Mouse (Mus musculus): Measurements from ENCODE around the gene Leo1.

Gene Leo1

GRCm38 (mm10) chr9:75440796-75441666 lies at the start of gene Leo1:
Gene Leo1 (plus strand): TSS chr9:75441524.
- DNase-seq, result peak; percentile 91 to 93

GRCm38 (mm10) chr9:75393251-75393650 lies 48.1 kb upstream of the Leo1 start:
- no peak for DNase-seq

GRCm38 (mm10) chr9:75395971-75396370 lies 45.4 kb upstream of the Leo1 start:
- no peak for DNase-seq

- DNase-seq, result no peak
These were observed 42.3 kb upstream of the Leo1 start for GRCm38 (mm10) chr9:75399069-75399468.

GRCm38 (mm10) chr9:75400639-75401038 lies 40.7 kb upstream of the Leo1 start:
- no peak for DNase-seq

- DNase-seq, result peak in 1 of 2 experiments; percentile 19
These were observed 39.5 kb upstream of the Leo1 start for GRCm38 (mm10) chr9:75401593-75402504.

- no peak for DNase-seq
These were observed 37.8 kb upstream of the Leo1 start for GRCm38 (mm10) chr9:75403520-75403919.

- DNase-seq, result no peak
These were observed 35.2 kb upstream of the Leo1 start for GRCm38 (mm10) chr9:75406121-75406520.

GRCm38 (mm10) chr9:75407803-75408202 lies 33.5 kb upstream of the Leo1 start:
- peak; percentile 44 to 57 for DNase-seq

GRCm38 (mm10) chr9:75408204-75408826 lies 33.0 kb upstream of the Leo1 start:
- no peak for DNase-seq

- DNase-seq, result peak; percentile 83 to 85
These were observed 32.1 kb upstream of the Leo1 start for GRCm38 (mm10) chr9:75409031-75409851.

GRCm38 (mm10) chr9:75409852-75410378 lies 31.4 kb upstream of the Leo1 start, which contains the start of gene Mapk6:
Gene Mapk6 (minus strand): TSS chr9:75410005.
- peak; percentile 99 for DNase-seq

- no peak for DNase-seq
These were observed 30.3 kb upstream of the Leo1 start for GRCm38 (mm10) chr9:75410868-75411487.

GRCm38 (mm10) chr9:75411584-75411983 lies 29.7 kb upstream of the Leo1 start:
- DNase-seq, result no peak

GRCm38 (mm10) chr9:75413206-75413605 lies 28.1 kb upstream of the Leo1 start:
- no peak for DNase-seq

- DNase-seq, result peak; percentile 44 to 53
These were observed 27.1 kb upstream of the Leo1 start for GRCm38 (mm10) chr9:75414204-75414603.

GRCm38 (mm10) chr9:75422251-75422691 lies 19.1 kb upstream of the Leo1 start:
- no peak for DNase-seq

- peak in 1 of 2 experiments; percentile 23 for DNase-seq
These were observed 17.6 kb upstream of the Leo1 start for GRCm38 (mm10) chr9:75423683-75424082.

- no peak for DNase-seq
These were observed 16.8 kb upstream of the Leo1 start for GRCm38 (mm10) chr9:75424358-75425150.

GRCm38 (mm10) chr9:75425796-75426391 lies 15.4 kb upstream of the Leo1 start:
- no peak for DNase-seq
